Mouse (Mus musculus): ENCODE results near the gene Zfand6. TPM values are rescaled to one million over a fixed set of nuclear protein-coding genes. Genes with fewer than 3 reads are reported as not detected.

Zfand6 gene
- polyA plus RNA-seq, 1 experiment from 2014 or later: 174 TPM

DNA sequence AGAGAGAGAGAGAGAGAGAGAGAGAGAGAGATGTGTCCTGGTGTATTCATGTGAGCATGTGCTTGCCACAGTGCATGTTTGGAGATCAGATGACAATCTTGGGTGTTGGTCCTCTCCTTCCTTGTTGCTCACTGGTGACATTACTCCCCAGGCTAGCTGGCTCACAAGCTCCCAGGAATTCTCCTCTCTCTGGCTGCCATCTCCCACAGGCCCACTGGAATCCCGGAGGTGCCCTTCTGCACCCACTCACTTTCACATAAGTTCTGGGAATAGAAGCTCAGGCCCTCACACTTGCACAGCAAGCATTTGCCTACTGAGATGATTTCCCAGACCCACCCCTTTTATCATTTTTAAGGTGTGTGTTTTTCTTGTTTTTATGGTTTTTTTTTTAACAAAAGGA lies 110.0 kb downstream of the Zfand6 start:
- WGBS: 80% methylated on average over 1 of the region's 1 CpGs
- ATAC-seq: no peak
- no peaks in the 10 kb centered on the region for H3K4me1 ChIP-seq (replicated peaks)
- H3K4me2 ChIP-seq (replicated peaks): no peak overlapping the region
- no peak overlapping the region for H3K27ac ChIP-seq
- no peaks in the 10 kb centered on the region for H3K27me3 ChIP-seq (replicated peaks)
- no peak overlapping the region for H3K9ac ChIP-seq
- no peaks in the 10 kb centered on the region for H3K9me3 ChIP-seq
- H3K36me3 ChIP-seq: no peaks in the 10 kb centered on the region
- H3K4me3 ChIP-seq (replicated peaks): no peak overlapping the region

DNA sequence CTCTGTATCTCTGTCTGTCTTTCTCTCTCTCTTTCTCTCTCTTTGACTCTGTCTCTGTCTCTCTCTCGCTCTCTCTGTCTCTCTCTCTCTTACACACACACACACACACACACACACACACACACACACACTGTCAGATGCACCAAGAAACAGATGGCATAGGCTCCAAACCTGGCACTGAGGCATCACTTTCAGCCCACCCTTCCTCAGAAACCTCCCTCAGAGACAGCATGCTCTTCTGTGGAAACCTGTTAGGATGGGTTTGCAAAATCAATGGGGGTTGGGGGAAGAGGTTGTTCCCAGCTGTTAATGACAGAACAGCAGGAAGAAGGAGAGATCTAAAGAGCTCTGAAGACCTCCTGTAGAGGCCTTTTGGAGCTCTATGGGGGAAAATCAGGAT lies 110.9 kb downstream of the Zfand6 start:
- Histone ChIP-seq H3K9ac (no peak overlapping the region), H3K27ac (no peak overlapping the region), H3K27me3 (replicated peaks) (no peaks in the 10 kb centered on the region), H3K9me3 (no peaks in the 10 kb centered on the region), H3K4me3 (replicated peaks) (no peak overlapping the region), H3K4me2 (replicated peaks) (no peak overlapping the region), H3K4me1 (replicated peaks) (no peaks in the 10 kb centered on the region), H3K36me3 (no peaks in the 10 kb centered on the region)
- 67% methylated on average over 1 of the region's 1 CpGs for WGBS
- ATAC-seq: no peak

DNA sequence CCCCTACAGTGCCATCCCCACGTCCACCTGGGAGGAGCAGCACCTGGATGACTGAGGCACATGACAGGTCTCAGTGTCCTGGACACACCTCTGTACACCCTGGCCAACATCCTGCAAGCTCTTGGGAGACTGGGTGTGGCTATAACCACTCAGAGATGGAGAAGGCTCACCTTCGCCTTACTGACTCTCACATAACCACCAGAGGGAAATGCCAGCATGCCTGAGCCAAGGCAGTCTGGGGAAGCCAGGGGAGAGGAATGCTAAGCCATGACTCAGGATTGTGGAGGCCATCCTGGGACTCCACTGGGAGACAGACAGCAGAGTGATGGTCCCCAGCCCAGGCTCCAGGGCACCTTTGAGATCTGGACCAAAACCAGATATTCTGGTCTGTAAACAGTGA lies 112.7 kb downstream of the Zfand6 start:
- Histone ChIP-seq H3K9ac (no peak overlapping the region), H3K27ac (no peak overlapping the region), H3K27me3 (replicated peaks) (no peaks in the 10 kb centered on the region), H3K9me3 (no peaks in the 10 kb centered on the region), H3K4me1 (replicated peaks) (no peaks in the 10 kb centered on the region), H3K4me2 (replicated peaks) (no peak overlapping the region), H3K4me3 (replicated peaks) (no peak overlapping the region), H3K36me3 (no peaks in the 10 kb centered on the region)
- WGBS: 84% methylated on average over 2 of the region's 2 CpGs
- ATAC-seq: no peak

DNA sequence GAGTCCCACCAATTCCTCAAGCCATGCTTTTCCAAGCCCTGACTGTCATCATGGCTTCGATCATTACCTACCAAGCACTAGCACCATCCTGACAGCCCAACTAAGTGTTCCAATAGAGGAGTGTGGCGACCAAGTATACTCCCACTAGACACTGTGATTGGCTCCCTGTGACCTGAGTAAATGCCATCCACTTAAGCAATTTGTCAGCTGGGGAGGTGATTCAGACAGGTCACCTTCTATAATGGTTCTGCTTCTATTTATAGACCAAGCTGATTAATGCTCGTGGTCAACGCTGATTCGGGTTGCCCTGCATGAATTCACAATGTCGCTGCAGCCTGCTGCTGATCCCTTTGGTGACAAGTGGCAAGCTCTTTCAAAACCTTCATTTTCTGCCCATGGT lies 123.6 kb downstream of the Zfand6 start:
- Histone ChIP-seq H3K27me3 (replicated peaks) (no peaks in the 10 kb centered on the region), H3K27ac (no peak overlapping the region), H3K9ac (no peak overlapping the region), H3K4me1 (replicated peaks) (no peaks in the 10 kb centered on the region), H3K4me2 (replicated peaks) (no peak overlapping the region), H3K9me3 (no peaks in the 10 kb centered on the region), H3K36me3 (no peaks in the 10 kb centered on the region), H3K4me3 (replicated peaks) (no peak overlapping the region)
- ATAC-seq: no peak
- WGBS: 72% methylated on average over 6 of the region's 6 CpGs

DNA sequence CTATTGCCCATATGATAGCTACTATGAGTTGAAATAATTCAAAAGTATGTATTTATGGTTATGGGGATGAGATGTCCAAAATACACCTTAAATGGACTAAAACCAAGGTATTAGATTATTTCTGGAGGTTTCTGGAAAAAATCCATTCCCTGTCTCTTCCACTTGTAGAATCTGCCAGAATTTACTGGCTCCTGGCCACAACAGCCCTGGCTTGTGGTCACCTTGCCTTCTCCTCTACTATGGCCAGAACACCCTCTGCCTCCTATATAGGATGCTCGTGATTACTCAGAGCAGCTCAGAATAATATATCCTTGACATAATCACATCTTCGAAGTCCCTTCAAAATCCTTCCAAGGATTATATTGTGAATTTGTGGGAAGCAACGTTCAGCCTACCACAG lies 125.5 kb downstream of the Zfand6 start:
- 81% methylated on average over 3 of the region's 3 CpGs for WGBS
- no peak overlapping the region for H3K27ac ChIP-seq
- H3K36me3 ChIP-seq: no peaks in the 10 kb centered on the region
- no peaks in the 10 kb centered on the region for H3K4me1 ChIP-seq (replicated peaks)
- H3K4me2 ChIP-seq (replicated peaks): no peak overlapping the region
- no peak overlapping the region for H3K9ac ChIP-seq
- no peak for ATAC-seq
- H3K27me3 ChIP-seq (replicated peaks): no peaks in the 10 kb centered on the region
- no peak overlapping the region for H3K4me3 ChIP-seq (replicated peaks)
- no peaks in the 10 kb centered on the region for H3K9me3 ChIP-seq

Other genes starting within 250 kb of the Zfand6 start
- 0.88 and 1.00 TPM in 2 replicates for gene Gm2115, start 161.0 kb downstream of the Zfand6 start, polyA plus RNA-seq (2015; fragmentation: Nextera tagmentation; extraction: Ambion mirVana)
- gene Fah, start 83.2 kb downstream of the Zfand6 start, polyA plus RNA-seq (2015; fragmentation: Nextera tagmentation; extraction: Ambion mirVana): 12.4 and 14.2 TPM in 2 replicates
- gene Olfr291, start 163.6 kb upstream of the Zfand6 start, polyA plus RNA-seq (2015; fragmentation: Nextera tagmentation; extraction: Ambion mirVana): not detected in 2 replicates